Mouse (Mus musculus) megakaryocyte, adult 5-6 weeks (primary cell): Measurements from ENCODE around the gene Slc23a3. TPM values are rescaled to one million over a fixed set of nuclear protein-coding genes. Genes with fewer than 3 reads are reported as not detected.

Experiments used
- ATAC-seq: 2 replicates; pipeline ENCODE4 v1.8.0; 2016; ENCODE audit warnings: mild to moderate bottlenecking, inconsistent platforms; ENCODE audit not compliant: poor library complexity, severe bottlenecking
- total RNA-seq, 2 experiments: library from RNA; stranded (forward) in 1 of 2; stranded (reverse) in 1 of 2; fragments of 153-499, 151-499 nt in 1 of 2; fragments of 221-1000, 200-1000 nt in 1 of 2; gene quantifications; 2 replicates each; pipeline versions ENCODE4 v1.2.3 to v1.2.4; 2015 to 2017

Gene Slc23a3
- 0.31 TPM in 1 of 2 replicates, not detected in the other for total RNA-seq (2015)
- total RNA-seq (2017) = not detected in 2 replicates

DNA sequence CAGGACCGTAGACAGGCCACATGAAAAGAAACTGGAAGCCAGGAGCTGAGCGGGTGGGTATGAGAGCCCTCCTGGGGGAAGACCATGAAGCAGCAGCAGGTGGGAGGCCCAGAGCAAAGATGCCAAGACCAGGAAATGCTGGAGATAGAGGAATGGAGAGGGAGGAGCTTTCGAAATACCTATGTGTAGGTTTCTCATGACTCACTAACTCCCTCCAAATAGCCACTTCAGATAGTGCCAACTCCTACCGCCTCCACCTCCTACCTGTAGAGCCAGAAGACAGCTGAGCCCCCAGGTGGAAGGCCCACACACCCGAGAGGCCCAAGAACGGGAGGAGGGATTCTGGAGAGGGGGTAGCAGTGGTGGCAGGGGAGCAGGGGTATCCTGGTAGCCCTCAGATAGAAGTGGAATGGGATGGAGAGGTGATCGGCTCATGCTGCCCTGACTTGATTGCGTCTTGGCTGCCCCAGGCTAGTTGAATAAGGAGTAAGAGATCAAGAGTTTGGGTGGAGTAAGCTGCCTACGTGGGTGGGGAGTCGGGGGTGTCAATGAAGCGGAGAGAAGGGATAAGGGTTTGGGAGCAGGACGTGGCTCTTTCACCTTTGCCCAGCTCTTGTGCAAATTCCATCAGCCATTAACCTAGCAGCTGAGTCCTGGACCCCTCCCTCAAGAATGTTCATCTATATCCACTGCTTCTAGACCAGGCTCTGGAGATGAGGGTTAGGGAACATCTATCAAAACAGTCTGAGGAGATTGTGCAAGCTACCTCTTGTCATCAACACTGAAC is at the start of gene Slc23a3:
Gene Slc23a3, minus strand, starts transcription at position 470 of the 787 bp plus-strand sequence.
- no peak for ATAC-seq

DNA sequence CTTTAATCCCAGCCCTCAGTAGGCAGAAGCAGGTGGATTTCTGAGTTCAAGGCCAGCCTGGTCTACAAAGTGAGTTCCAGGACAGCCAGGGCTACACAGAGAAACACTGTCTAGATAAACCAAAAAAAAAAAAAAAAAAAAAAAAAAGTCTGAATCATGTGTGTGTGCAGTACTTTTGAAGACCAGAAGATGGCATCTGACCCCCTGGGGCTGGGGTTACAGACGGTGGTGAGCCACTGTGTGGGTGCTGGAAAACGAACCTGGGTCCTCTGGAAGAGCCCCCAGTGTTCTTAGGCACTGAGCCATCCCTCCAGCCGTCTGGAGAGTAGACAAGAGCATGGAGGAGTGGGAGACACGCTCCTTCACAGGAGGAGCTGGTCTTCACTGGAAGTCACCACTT is 48.5 kb upstream of the Slc23a3 start:
- ATAC-seq = no peak

DNA sequence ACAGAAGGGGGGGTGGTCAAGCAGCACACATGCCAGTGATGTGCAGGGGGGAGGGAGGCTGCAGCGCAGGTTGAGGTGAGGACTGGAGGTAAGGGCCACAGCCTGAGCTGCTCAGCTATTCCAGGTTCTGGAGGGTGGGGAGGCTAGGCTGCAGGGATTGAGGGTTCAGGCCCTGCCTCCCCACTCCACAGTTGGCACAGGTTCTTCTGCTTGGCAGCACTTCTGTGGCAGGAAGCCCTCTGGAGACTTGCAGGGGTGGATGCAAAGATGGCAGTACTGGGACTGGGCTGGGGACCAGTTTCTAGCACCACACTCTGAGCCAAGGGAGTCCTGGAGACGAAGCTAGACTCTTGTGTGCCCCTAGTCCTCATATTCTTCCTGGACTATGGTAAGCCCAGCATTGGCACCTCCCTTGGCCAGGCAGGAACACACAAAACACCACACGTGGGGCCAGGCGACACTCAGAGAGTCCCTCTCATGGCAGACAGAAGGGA is 47.7 kb upstream of the Slc23a3 start:
- ATAC-seq = no peak

DNA sequence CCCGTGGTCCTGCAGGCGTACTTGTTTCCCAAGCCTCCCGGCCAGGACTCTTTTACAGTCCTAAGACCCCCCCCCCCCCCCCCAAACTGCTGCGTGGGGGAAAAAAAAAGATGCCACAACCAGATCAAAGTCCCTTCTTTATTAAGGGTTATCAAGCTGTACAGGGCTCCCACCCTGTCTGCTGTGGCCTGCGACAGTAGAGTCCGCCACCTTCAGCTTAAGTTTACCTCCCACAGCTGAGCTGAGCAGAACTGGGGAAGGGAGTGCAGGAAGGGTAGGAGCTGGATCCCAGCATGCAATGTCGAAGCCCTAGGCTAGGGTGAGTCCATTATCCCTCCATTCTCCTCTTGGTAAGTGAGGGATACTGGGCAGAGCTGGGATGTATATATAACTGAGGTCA is 47.1 kb upstream of the Slc23a3 start:
- no peak for ATAC-seq

DNA sequence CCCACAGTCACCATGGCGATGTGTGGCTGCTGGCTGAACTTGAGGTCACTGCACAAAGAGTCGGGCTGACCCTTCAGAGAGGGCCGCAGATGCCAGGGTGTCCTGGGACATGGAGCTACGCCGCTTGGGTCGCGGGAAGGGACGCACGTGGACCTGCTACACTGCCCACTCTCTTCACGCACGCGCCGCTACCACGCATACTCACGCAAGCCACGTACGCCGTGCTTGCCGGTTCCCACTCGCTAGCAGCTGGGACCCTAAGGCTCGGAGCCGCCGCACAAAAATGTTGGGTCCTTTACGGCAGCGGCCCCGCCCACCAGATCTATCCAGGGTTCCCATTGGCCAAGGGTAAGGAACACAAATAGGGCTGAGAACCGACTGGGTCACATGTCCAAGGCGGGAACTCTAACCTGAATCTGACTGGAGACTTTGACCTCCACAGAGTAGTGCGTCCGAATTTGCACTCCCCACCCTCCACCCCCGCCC is 46.5 kb upstream of the Slc23a3 start, which contains the start of gene Abcb6:
Gene Abcb6, minus strand, starts transcription at position 288 of the 486 bp plus-strand sequence.
- peak; percentile 90 for ATAC-seq

DNA sequence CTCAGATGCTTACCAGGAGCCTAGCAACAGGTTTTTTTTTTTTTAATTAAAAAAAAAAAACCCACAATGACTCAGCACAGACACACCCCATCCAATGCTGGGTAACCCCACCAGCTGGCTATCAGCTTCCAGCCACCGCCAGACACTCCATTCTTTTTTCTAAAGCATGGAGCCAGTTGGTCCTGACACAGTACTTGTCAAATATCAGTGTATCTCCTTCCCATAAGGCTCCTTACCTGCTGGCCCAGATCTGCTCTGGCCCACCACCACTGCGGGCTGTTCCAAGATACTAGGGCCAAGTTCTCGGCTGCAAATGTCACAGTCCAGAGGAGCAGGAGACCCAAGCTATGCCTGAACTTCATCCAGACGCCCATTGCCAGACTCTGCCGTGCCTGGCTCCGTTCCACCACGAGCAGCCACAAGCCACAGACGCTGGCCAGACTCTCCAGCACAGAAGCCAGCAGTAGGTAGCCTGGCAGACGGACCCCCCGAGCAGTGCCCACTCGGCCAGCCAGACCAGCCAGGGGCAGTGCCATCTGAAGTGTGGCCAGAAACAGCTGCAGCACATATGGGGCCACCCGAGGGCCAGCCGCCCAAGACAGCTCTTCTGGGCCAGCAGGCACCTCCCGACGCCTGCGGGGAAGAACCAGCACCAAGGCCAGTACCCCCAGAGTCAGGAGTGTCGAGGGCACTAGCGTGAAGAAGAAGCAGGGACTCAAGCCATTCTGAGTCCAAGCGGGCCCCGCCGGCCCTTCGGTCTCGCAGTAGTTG is 45.8 kb upstream of the Slc23a3 start:
- ATAC-seq = peak; percentile 59

DNA sequence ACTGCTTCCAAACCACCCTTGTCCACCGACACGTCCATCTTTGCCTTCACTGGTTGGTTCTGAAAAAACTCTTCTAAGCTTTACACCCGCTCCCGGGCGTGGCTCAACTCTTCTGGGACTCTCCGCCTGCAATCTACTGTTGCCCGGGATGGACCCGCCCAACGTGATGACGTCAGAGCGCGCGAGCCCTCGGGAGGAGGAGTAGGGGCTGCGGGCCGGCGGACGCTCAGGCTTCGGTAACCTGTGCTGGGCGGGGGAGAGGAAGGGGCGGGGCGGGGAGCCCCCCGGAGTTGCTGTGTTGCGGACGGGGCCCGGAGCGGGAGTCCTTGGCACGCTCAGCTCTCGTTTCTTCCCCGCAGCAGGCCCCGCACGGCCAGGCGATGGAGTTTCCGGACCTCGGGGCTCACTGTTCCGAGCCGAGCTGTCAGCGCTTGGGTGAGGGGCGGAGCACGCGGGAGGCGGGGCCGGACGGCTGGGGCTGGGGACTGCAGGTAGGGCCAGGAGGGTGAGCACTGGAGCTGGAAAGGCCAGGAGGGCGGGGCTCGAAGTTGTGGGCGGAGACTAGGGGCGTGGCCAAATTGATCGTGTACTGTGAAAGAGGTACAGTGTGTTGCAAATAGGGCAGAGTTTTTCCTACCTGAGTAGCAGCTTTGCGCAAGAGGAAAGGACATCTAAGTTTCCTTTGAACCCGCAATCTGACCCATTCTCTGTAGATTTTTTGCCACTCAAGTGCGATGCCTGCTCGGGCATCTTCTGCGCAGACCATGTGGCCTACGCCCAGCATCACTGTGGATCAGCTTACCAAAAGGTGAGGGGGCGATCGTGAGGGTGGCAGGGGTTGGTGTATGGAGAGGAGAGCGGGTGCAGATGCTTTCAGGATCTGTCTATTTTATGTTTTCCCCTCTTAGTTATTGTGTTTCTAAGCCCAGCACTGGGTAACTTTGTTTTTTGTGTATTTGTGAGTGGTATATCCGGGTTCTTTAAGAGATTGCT is 35.1 kb upstream of the Slc23a3 start, which contains the start of gene Zfand2b:
Gene Zfand2b, plus strand, starts transcription at position 175 of the 993 bp plus-strand sequence.
- peak; percentile 92 for ATAC-seq

DNA sequence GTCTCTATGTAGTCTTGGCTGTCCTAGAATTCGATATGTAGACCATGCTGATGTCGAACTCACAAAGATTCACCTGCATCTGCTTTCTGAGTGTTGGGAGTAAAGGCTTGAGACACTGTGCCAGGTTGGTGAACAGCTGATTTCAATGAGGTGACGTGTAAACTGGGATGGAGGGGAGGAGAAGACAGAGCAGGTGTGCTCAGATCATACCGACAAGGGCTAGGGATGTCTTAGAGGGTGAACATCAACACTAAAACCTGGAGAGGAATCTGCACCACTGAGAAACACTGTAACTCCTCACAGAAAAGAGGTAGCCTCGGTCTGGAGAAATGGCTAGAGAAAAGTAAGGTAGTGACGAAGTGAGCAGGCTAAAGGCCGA is 34.4 kb upstream of the Slc23a3 start:
- ATAC-seq = no peak

DNA sequence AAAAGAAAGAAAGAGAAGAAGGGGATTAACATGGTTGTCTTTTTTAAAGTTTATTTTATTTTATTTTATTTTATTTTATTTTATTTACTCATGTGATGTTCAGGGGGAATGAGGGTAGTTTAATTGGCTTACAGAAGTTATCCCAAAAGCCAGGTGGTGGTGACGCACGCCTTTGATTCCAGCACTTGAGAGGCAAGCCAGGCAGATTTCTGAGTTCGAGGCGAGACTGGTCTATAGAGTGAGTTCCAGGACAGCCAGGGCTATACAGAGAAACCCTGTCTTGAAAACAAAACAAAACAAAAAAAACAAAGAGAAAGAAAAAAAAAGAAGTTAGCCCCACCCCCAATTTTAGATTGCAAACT is 26.5 kb upstream of the Slc23a3 start:
- no peak for ATAC-seq

DNA sequence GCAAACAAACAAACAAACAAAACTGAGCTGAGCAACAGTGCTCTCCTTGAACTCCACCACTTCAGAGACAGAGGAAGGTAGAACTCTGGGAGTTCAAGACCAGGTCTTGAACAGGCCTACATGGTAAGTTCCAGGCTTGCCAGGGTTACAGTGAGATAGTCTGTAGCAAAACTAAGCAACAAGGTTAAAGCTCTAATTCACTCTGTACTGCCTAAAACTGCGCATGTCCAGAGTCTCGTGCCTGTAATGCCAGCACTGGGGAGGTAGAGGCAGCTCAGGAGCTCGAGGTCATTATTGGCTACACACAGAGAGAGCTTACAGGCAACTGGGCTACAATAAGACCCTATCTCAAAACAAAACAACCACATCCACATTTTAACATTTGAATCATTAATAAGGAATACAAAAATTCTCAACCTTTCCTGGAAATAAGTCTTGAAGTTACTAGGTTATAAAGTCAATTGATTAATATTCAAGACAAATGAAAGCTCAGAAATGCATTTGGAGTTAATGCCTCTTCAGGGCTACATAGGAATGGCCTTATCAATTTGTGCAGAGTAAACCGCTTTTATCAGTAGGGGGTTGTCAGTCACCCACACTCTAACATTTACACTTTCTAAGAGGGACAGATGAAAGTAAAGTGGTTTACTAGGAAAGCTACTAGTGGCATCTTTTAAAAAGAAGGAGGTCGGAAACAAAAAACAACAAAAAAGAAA is 26.0 kb upstream of the Slc23a3 start:
- ATAC-seq = no peak

DNA sequence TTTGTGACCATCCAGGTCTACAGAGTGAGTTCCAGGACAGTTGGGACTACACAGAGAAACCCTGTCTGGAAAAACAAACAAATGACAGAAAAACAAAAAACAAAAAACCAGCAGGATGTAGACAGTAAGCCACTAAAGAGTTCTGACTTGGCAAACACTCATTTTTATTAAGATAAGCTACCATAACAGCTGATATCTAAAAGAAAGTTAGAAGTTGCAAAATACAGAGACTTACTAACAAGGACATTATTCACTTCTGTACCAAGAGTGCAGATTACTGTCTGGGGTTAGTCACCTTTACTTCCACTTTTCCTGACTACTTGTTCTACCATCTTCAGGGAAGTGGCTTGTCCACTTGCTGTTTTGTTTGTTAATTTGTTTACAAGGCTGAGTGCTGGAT is 25.3 kb upstream of the Slc23a3 start:
- no peak for ATAC-seq

DNA sequence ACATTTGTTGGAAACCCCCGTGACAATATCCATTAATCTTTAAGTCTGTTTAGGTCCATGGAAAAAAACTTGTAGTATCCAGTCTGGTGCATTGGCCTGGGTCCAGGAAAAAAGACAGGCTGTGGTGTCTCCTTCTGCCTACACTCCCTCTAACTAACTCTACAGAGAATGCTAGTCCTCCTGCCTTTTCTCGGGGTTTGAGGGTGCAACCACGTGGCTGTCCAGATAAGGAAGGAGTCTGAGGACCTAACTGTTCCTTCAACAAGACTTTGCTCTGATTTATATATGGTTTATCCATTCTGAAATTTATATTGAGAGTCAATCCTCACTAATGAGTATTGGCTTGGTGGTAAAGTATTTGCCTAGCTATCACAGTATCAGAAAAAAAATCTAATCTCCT is 22.1 kb upstream of the Slc23a3 start:
- ATAC-seq = no peak

DNA sequence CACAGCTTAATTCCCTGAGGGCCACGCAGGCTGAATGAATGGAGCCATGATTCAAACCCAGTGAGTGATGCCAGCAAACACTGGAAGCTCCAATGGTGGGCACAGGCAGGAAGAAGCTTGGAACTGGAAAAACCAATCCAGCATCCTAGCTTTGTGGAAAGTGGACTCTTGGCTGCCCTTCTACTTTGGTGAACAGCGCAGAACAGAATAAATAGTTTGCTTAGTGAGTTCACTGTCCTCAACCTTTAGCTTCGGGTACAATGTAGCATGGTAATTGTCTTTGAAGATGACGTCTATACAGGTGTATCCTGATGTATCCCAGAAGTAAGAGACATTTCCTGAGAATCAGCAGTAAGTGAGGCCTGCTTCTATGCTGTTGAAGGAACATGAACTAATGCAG is 15.0 kb upstream of the Slc23a3 start:
- ATAC-seq = no peak

DNA sequence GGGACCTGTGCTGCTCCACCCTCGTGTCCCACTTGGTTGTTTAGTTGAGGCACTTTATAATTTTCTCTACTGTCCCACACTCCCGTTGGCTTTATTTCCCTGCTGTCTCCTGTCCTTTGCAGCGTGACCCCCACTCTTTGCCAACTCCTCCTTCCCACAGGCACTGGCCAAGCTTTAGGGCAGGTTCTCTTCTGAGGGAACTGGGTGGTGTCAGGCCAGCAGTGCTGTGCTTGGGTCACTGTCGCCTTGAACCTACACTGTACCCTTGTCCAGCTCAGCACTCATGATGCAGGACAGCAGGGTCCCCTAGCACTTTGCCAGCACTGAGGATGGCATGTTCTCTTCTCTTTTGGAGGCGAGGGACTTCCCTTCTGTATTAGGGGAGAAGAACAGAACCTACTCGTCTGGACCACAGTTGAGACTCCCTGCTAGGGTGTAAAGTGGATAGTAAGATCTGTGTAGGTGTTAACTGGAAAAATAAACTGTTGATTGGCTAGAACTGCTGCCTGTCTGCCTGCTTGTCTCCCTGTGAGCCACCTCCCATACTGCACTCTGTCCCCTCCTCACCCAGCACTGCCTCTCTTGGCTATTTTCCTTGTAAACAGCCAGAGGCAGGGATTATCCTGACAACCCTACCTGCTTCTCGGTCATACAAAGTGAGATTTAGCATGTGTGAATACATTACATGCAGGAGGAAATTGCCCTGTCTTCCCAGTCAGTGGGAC is 13.9 kb upstream of the Slc23a3 start:
- no peak for ATAC-seq

DNA sequence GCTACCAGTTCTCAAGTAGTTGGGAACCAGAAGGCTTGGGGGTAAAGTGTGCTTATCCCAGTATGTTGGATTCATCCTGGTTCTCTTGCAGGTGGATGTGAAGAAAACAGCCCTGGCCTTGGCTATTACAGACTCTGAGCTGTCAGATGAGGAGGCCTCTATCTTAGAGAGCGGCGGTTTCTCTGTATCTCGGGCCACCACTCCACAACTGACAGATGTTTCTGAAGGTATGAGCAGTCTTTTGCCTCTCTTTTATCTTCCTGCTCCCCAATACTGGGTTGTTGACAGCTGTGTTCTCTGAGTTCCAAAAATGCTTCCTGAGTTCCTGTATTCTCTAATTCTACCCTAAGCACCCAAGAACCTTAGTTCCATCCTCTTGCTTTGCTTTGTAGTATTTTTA is 11.9 kb upstream of the Slc23a3 start:
- no peak for ATAC-seq

DNA sequence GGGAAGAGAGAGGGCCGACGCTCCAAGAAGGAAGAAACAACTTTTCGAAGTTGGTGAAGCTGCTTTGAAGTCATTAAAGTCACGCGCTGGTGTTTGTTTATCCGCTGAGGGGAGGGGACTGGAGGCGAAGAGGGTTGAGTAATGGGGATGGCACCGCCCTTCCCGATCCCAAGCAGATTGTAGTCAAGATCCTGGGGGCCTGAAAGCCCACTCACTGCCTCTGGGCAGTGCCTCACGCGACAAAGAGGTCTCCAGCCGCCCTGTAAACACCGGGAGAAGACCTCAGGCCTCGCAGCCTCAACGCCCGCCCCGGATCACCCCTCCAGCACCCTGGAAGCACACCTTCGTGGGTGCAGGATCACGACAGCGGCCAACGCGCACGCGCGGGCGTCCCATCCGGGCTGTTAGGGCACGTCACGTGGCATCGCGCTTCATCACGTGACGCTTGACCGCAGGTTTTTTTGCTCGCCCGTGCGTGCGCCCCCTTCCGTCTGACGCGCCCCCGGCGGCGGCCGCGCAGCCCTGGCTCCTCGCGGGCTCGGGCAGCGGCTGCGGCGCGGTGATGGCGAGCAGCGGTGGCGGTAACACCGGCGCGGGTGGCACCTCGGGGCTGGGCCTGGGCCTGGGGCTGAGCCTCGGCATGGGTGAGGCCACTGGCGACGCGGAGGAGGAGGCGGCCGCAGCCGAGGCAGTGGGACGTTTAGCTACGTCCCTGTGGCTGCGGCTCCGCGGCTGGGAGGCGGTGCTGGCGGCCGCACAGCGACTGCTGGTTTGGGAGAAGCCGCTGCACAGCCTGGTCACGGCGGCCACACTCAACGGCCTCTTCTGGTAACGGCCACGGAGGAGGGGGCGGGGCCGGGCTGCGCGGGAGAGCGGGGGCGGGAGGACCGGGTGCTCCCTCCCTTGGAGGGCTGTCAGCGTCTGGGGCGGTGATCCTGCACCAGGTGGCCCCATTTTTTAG is 8.9 kb upstream of the Slc23a3 start, which contains the start of the genes Cnppd1 and Retreg2:
Gene Cnppd1, minus strand, starts transcription at position 411 of the 961 bp plus-strand sequence.
Gene Retreg2, plus strand, starts transcription at position 478 of the 961 bp plus-strand sequence.
- ATAC-seq = peak; percentile 58

DNA sequence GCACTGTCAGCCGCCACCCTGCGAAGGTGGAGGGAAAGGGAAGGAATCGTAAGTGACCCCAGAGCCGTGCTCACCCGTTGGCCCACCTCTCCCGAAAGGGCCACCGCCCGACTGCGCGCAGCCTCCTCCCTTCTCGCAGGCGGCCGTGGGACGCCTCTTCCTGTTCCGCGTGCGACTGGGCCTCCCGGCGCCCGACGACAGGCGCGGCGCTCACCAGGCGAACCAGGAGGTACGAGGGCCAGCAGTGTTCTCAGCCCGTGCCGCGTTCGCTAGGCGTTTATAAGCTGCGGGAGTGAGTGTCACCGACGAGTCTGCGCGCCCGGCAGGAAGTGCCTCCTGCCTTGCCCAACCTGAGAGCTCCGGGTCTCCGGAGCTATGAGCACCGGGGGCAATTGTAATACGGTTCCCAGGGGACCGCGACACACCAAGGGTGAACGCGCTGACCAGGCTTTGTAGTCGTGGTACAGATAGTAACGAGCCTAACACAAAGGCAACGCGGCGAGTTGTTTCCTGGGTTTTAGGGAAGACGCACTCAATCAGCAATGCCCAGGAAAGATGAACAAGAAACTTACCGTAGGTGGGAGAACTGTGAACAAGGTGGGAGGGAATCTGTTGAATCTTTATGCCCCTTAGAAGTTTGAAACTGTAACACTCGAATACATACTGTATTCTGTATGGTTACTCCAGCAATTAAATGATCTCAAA is 7.9 kb upstream of the Slc23a3 start:
- ATAC-seq = peak; percentile 71
